Mouse (Mus musculus): ENCODE measurements around the gene Dyx1c1. TPM values are rescaled to one million over a fixed set of nuclear protein-coding genes. Genes with fewer than 3 reads are reported as not detected.

The Dyx1c1 gene
- total and polyA plus RNA-seq, 2 experiments from 2014 or later: 2.7 to 3.0 TPM

DNA sequence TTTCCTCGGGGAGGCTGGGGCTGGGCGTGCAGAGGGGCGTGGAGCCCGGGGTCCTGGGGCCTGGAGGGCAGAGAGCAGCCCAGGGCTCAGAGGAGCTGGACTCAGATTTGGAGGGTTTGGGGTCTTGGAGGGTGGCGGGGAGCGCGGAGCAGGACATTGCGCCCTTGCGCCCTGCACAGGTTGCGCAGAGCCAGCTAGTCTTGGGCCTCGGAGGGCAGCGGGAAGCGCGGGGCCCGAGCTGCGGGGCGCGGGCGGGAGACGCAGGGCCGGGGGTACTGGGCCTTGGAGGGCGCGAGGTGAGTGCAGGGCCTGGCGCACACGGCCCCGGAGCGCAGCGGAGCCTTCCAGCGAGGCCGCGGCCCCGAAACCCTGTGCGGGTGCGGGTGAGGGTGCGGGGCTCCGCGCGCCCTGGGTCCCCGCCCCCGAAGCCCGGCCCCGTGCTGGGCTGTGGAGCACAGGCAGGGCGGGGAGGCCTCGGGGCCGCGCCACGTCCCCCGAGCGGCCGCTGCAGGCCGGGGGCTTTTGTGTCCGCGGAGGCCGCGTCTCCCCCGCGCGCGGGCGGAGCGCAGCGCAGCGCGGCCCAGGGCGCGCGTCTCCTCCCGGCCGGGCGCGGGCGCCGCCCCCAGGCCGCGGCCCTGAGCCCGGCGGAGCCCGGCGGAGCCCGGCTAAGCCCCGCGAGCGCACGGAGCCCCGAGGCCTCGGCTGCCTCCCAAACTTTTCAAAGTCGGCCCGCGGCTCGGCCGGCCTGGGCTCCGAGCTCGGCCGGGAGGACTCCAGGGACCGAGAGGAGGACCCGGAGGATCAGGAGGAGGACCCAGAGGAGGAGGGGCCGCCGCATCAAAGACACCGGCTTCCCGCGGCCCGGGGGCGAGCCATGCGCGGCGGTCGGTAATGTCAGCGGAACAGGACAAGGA is 33.3 kb upstream of the Dyx1c1 start, which contains the start of gene Pygo1:
Gene Pygo1 (plus strand): TSS at position 625 of the 914 bp plus-strand sequence.
- DNase-seq (ENCODE audit: low spot score) (peak; percentile 43), ATAC-seq (ENCODE audit: low FRiP score) (peak; percentile 80)
- peak within 1 kb of the TSS; percentile 96 for H3K9ac ChIP-seq (replicated peaks; ENCODE audit: low read length, poor library complexity, severe bottlenecking)
- peaks cover 6% of the 10 kb centered on the region for H3K4me1 ChIP-seq (ENCODE audit: insufficient read depth, low read length)
- H3K27me3 ChIP-seq (ENCODE audit: insufficient read depth, low read length): no peaks in the 10 kb centered on the region
- H3K9me3 ChIP-seq (ENCODE audit: low read length): no peaks in the 10 kb centered on the region
- H3K36me3 ChIP-seq (ENCODE audit: insufficient read depth, low read length): no peaks in the 10 kb centered on the region
- peak within 1 kb of the TSS; percentile 85 for H3K4me3 ChIP-seq (ENCODE audit: low read depth, low read length)
- under 1% methylated on average over 79 of the region's 108 CpGs for WGBS
- TF ChIP-seq CTCF (IDR thresholded peaks at IDR 0.05): no peak
- H3K27ac ChIP-seq (ENCODE audit: low read depth, low read length): peak within 1 kb of the TSS; percentile 84
- peak within 1 kb of the TSS; percentile 95 for H3K4me2 ChIP-seq (ENCODE audit: low read depth, low read length, poor library complexity, severe bottlenecking)

GRCm38 (mm10) chr9:72925935-72926258 is 32.7 kb upstream of the Dyx1c1 start:
- no peak for TF ChIP-seq CTCF (IDR thresholded peaks at IDR 0.05)
- ATAC-seq (ENCODE audit: low FRiP score): peak; percentile 71
- Histone ChIP-seq H3K4me1 (ENCODE audit: insufficient read depth, low read length) (peaks cover 6% of the 10 kb centered on the region), H3K9me3 (ENCODE audit: low read length) (no peaks in the 10 kb centered on the region), H3K27ac (ENCODE audit: low read depth, low read length) (peak overlapping the region; percentile 84), H3K4me2 (ENCODE audit: low read depth, low read length, poor library complexity, severe bottlenecking) (peak overlapping the region; percentile 95), H3K4me3 (ENCODE audit: low read depth, low read length) (peak overlapping the region; percentile 85), H3K9ac (replicated peaks; ENCODE audit: low read length, poor library complexity, severe bottlenecking) (peak overlapping the region; percentile 96), H3K27me3 (ENCODE audit: insufficient read depth, low read length) (no peaks in the 10 kb centered on the region), H3K36me3 (ENCODE audit: insufficient read depth, low read length) (no peaks in the 10 kb centered on the region)
- WGBS: under 1% methylated on average over 20 of the region's 20 CpGs
- no peak for DNase-seq (ENCODE audit: low spot score)

GRCm38 (mm10) chr9:72931166-72931790 is 27.3 kb upstream of the Dyx1c1 start:
- ATAC-seq (ENCODE audit: low FRiP score) (no peak), DNase-seq (ENCODE audit: low spot score) (no peak)
- H3K27me3 ChIP-seq (ENCODE audit: insufficient read depth, low read length): no peaks in the 10 kb centered on the region
- H3K36me3 ChIP-seq (ENCODE audit: insufficient read depth, low read length): no peaks in the 10 kb centered on the region
- no peak for TF ChIP-seq CTCF (IDR thresholded peaks at IDR 0.05)
- H3K27ac ChIP-seq (ENCODE audit: low read depth, low read length): no peak overlapping the region
- no peak overlapping the region for H3K4me2 ChIP-seq (ENCODE audit: low read depth, low read length, poor library complexity, severe bottlenecking)
- no peaks in the 10 kb centered on the region for H3K9me3 ChIP-seq (ENCODE audit: low read length)
- 85% methylated on average over 13 of the region's 13 CpGs for WGBS
- H3K4me3 ChIP-seq (ENCODE audit: low read depth, low read length): no peak overlapping the region
- H3K9ac ChIP-seq (replicated peaks; ENCODE audit: low read length, poor library complexity, severe bottlenecking): no peak overlapping the region
- H3K4me1 ChIP-seq (ENCODE audit: insufficient read depth, low read length): peaks cover 6% of the 10 kb centered on the region

- 89% methylated on average over 4 of the region's 4 CpGs for WGBS
- DNase-seq (ENCODE audit: low spot score): no peak
These were observed 23.3 kb upstream of the Dyx1c1 start for GRCm38 (mm10) chr9:72935309-72935708.

GRCm38 (mm10) chr9:72936301-72936700 is 22.3 kb upstream of the Dyx1c1 start:
- no peak overlapping the region for H3K4me2 ChIP-seq (ENCODE audit: low read depth, low read length, poor library complexity, severe bottlenecking)
- no peaks in the 10 kb centered on the region for H3K27me3 ChIP-seq (ENCODE audit: insufficient read depth, low read length)
- TF ChIP-seq CTCF (IDR thresholded peaks at IDR 0.05): no peak
- no peaks in the 10 kb centered on the region for H3K36me3 ChIP-seq (ENCODE audit: insufficient read depth, low read length)
- no peak for DNase-seq (ENCODE audit: low spot score)
- ATAC-seq (ENCODE audit: low FRiP score): no peak
- H3K4me1 ChIP-seq (ENCODE audit: insufficient read depth, low read length): no peaks in the 10 kb centered on the region
- no peak overlapping the region for H3K9ac ChIP-seq (replicated peaks; ENCODE audit: low read length, poor library complexity, severe bottlenecking)
- no peaks in the 10 kb centered on the region for H3K9me3 ChIP-seq (ENCODE audit: low read length)
- no peak overlapping the region for H3K4me3 ChIP-seq (ENCODE audit: low read depth, low read length)
- WGBS: 72% methylated on average over 2 of the region's 2 CpGs
- no peak overlapping the region for H3K27ac ChIP-seq (ENCODE audit: low read depth, low read length)

More at GRCm38 (mm10) chr9:72935309-72935708, 23.3 kb upstream of the Dyx1c1 start:
- Histone ChIP-seq H3K4me3 (ENCODE audit: low read depth, low read length) (no peak overlapping the region), H3K4me1 (ENCODE audit: insufficient read depth, low read length) (no peaks in the 10 kb centered on the region), H3K27ac (ENCODE audit: low read depth, low read length) (no peak overlapping the region), H3K27me3 (ENCODE audit: insufficient read depth, low read length) (no peaks in the 10 kb centered on the region), H3K9ac (replicated peaks; ENCODE audit: low read length, poor library complexity, severe bottlenecking) (no peak overlapping the region), H3K4me2 (ENCODE audit: low read depth, low read length, poor library complexity, severe bottlenecking) (no peak overlapping the region), H3K36me3 (ENCODE audit: insufficient read depth, low read length) (no peaks in the 10 kb centered on the region), H3K9me3 (ENCODE audit: low read length) (no peaks in the 10 kb centered on the region)
- TF ChIP-seq CTCF (IDR thresholded peaks at IDR 0.05): 0 out of 2 replicates have a peak, but pooled peaks have one; percentile 18
- ATAC-seq (ENCODE audit: low FRiP score): no peak

- H3K36me3 ChIP-seq (ENCODE audit: insufficient read depth, low read length): peaks cover 11% of the 10 kb centered on the region
- DNase-seq (ENCODE audit: low spot score): no peak
- H3K27me3 ChIP-seq (ENCODE audit: insufficient read depth, low read length): no peaks in the 10 kb centered on the region
- H3K9me3 ChIP-seq (ENCODE audit: low read length): no peaks in the 10 kb centered on the region
- H3K4me3 ChIP-seq (ENCODE audit: low read depth, low read length): no peak overlapping the region
- no peak overlapping the region for H3K4me2 ChIP-seq (ENCODE audit: low read depth, low read length, poor library complexity, severe bottlenecking)
- no peak for ATAC-seq (ENCODE audit: low FRiP score)
- no peak overlapping the region for H3K27ac ChIP-seq (ENCODE audit: low read depth, low read length)
- H3K4me1 ChIP-seq (ENCODE audit: insufficient read depth, low read length): no peaks in the 10 kb centered on the region
- H3K9ac ChIP-seq (replicated peaks; ENCODE audit: low read length, poor library complexity, severe bottlenecking): no peak overlapping the region
- 62% methylated on average over 3 of the region's 3 CpGs for whole genome bisulfite sequencing
- peak; percentile 49 for TF ChIP-seq CTCF (IDR thresholded peaks at IDR 0.05)
These were observed 15.2 kb upstream of the Dyx1c1 start for GRCm38 (mm10) chr9:72943424-72943823.

All from midbrain, postnatal 0 days (tissue).